Mouse (Mus musculus) limb, embryonic 14.5 days (tissue): ENCODE results near the gene Kif21b. TPM values are rescaled to one million over a fixed set of nuclear protein-coding genes. Genes with fewer than 3 reads are reported as not detected.

Experiments used
- ATAC-seq: fragments of 200-750 bp; cut with Nextera tagmentation; 2 replicates; pipeline ENCODE4 v1.8.0; 2017; ENCODE audit warnings: low read depth, moderate number of reproducible peaks, moderate TSS enrichment; ENCODE audit not compliant: low FRiP score
- DNase-seq: peaks from one replicate; pipeline ENCODE4 v3.0.0-alpha.2; 2015; ENCODE audit warnings: low spot score
- H3K27ac ChIP-seq: fragments of 300-500 bp; sonication (generic); replicated peaks from 2 replicates; pipeline ENCODE4 v1.5.1; 2014; ENCODE audit warnings: low read depth, mild to moderate bottlenecking, low read length, moderate library complexity, mixed read lengths
- H3K27me3 ChIP-seq: fragments of 300-500 bp; sonication (generic); 2 replicates; pipeline ENCODE4 v1.6.1; 2014; ENCODE audit warnings: low read length, mixed read lengths; ENCODE audit not compliant: control insufficient read depth, insufficient read depth
- H3K36me3 ChIP-seq: fragments of 300-500 bp; sonication (generic); 2 replicates; pipeline ENCODE4 v1.6.1; 2014; ENCODE audit warnings: mild to moderate bottlenecking, low read length, moderate library complexity, mixed read lengths; ENCODE audit not compliant: control insufficient read depth, insufficient read depth
- H3K4me1 ChIP-seq: fragments of 300-500 bp; sonication (generic); 2 replicates; pipeline ENCODE4 v1.6.1; 2014; ENCODE audit warnings: antibody characterized with exemption, low read length, mixed read lengths; ENCODE audit not compliant: control insufficient read depth, insufficient read depth
- H3K4me2 ChIP-seq: fragments of 300-500 bp; sonication (generic); replicated peaks from 2 replicates; pipeline ENCODE4 v1.6.1; 2014; ENCODE audit warnings: low read depth, mild to moderate bottlenecking, low read length, moderate library complexity; ENCODE audit not compliant: severe bottlenecking
- H3K4me3 ChIP-seq: fragments of 300-500 bp; sonication (generic); replicated peaks from 2 replicates; pipeline ENCODE4 v1.5.1; 2014; ENCODE audit warnings: low read length
- H3K9ac ChIP-seq: fragments of 300-500 bp; sonication (generic); 2 replicates; pipeline ENCODE4 v1.6.1; 2014; ENCODE audit warnings: mild to moderate bottlenecking, low read depth, low read length, moderate library complexity; ENCODE audit not compliant: severe bottlenecking
- H3K9me3 ChIP-seq: fragments of 300-500 bp; sonication (generic); 2 replicates; pipeline ENCODE4 v1.6.1; 2016; ENCODE audit warnings: low read length; ENCODE audit not compliant: control insufficient read depth
- POLR2A ChIP-seq: fragments of 200-500 bp; IDR thresholded peaks from 2 replicates; pipeline ENCODE4 v1.8.0; 2012; ENCODE audit warnings: inconsistent platforms, mild to moderate bottlenecking, moderate library complexity, borderline replicate concordance; ENCODE audit not compliant: insufficient read depth, insufficient read length; ENCODE audit errors: extremely low read depth
- WGBS: fragments of 180-500 bp; shearing (Covaris S2); extraction: QIAGEN DNeasy Blood & Tissue Kit; methylation state at CpG from one replicate; pipeline ENCODE4 v1.1.7; 2014; 5-methylcytosine and 5-hydroxymethylcytosine counted together
- polyA plus RNA-seq, 2 experiments: library from polyadenylated mRNA; depleted of rRNA in 1 of 2; stranded (reverse) in 1 of 2; unstranded in 1 of 2; fragments of >200 nt; fragmentation: Nextera tagmentation in 1 of 2; extraction: Ambion mirVana in 1 of 2; gene quantifications; 2 replicates each; pipeline versions ENCODE4 v1.2.1 to v1.2.3; 2012 to 2014

Gene Kif21b
- polyA plus RNA-seq, 2 experiments = 3.6 to 10.9 TPM

DNA sequence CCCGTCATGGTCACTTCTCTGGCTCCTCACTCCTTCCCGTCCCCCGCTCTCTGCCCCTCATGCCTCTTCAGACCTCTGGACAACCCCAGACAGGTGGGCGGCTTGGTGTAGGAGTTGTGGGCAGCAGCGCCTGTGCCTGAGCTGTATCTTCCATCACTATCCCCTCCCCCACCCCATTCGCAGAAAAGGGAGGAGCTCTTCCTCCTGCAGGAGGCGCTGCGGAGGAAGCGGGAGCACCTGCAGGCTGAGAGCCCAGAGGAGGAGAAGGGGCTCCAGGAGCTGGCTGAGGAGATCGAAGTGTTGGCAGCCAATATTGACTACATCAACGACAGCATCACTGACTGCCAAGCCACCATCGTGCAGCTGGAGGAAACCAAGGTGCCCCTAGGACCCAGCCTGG lies 28.6 kb downstream of the Kif21b start:
- no peak for DNase-seq
- H3K27me3 ChIP-seq = no peaks in the 10 kb centered on the region
- no peaks in the 10 kb centered on the region for H3K9me3 ChIP-seq
- H3K9ac ChIP-seq = no peak overlapping the region
- WGBS = 52% methylated on average over 12 of the region's 12 CpGs
- H3K27ac ChIP-seq = no peak overlapping the region
- no peak overlapping the region for H3K4me3 ChIP-seq
- no peak for ATAC-seq
- H3K36me3 ChIP-seq = peaks cover 70% of the 10 kb centered on the region
- no peak for TF ChIP-seq POLR2A
- no peaks in the 10 kb centered on the region for H3K4me1 ChIP-seq
- no peak overlapping the region for H3K4me2 ChIP-seq

- Histone ChIP-seq H3K27ac (no peak overlapping the region), H3K27me3 (no peaks in the 10 kb centered on the region), H3K4me1 (no peaks in the 10 kb centered on the region), H3K4me3 (no peak overlapping the region), H3K4me2 (no peak overlapping the region), H3K9ac (no peak overlapping the region), H3K9me3 (no peaks in the 10 kb centered on the region), H3K36me3 (peaks cover 72% of the 10 kb centered on the region)
- WGBS = 90% methylated on average over 12 of the region's 12 CpGs
- DNase-seq (no peak), ATAC-seq (no peak)
- no peak for TF ChIP-seq POLR2A
Measured at GRCm38 (mm10) chr1:136160297-136160696, 29.1 kb downstream of the Kif21b start.

DNA sequence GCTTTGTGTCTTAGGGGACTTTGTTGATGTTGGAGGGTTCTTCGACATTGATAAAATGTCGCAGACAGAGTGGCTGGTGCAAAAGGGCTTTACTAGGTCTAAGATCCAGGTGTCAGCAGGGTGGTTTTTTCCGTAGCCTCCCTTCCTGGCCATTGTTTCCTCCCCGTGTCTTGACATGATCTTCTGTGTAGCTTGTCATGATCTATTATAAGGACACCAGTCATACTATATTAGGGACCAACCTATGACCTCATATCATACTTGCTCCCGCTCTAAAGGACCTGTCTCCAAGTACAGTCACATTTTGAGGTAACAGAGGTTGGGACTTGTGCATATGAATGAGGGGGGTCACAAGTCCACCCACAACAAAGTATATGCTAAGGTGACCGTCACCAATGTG lies 29.7 kb downstream of the Kif21b start:
- DNase-seq = no peak
- Histone ChIP-seq H3K27ac (no peak overlapping the region), H3K36me3 (peaks cover 74% of the 10 kb centered on the region), H3K4me1 (no peaks in the 10 kb centered on the region), H3K4me3 (no peak overlapping the region), H3K4me2 (no peak overlapping the region), H3K9me3 (no peaks in the 10 kb centered on the region), H3K9ac (no peak overlapping the region), H3K27me3 (no peaks in the 10 kb centered on the region)
- no peak for TF ChIP-seq POLR2A
- WGBS = 96% methylated on average over 6 of the region's 6 CpGs
- no peak for ATAC-seq

- ATAC-seq (no peak), DNase-seq (no peak)
- Histone ChIP-seq H3K9ac (no peak overlapping the region), H3K4me2 (no peak overlapping the region), H3K9me3 (no peaks in the 10 kb centered on the region), H3K36me3 (peaks cover 72% of the 10 kb centered on the region), H3K27ac (no peak overlapping the region), H3K4me1 (no peaks in the 10 kb centered on the region), H3K4me3 (no peak overlapping the region), H3K27me3 (no peaks in the 10 kb centered on the region)
- 92% methylated on average over 7 of the region's 7 CpGs for WGBS
- no peak for TF ChIP-seq POLR2A
Measured at GRCm38 (mm10) chr1:136161333-136161921, 30.2 kb downstream of the Kif21b start.

DNA sequence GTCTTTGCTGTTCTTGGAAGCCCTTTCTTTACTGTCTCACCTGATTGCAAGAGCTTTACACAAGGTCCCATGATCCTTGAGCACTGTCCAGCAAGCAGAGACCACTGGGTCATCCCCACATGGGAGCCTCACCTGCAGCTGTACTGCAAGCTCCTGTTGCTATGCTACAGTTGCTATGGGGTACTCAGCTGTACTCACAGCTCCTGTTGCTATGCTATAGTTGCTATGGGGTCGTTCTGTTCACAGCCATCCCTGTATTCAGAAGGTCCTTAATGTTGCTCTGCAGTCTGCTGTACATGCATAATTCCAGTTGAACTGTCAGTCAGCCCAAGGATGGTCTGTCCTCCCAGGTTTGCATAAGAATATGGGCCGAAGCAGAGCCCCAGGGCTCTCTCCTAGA lies 34.2 kb downstream of the Kif21b start:
- H3K36me3 ChIP-seq = peaks cover 46% of the 10 kb centered on the region
- H3K4me3 ChIP-seq = no peak overlapping the region
- ATAC-seq = no peak
- 78% methylated on average over 2 of the region's 2 CpGs for WGBS
- no peak overlapping the region for H3K4me2 ChIP-seq
- no peaks in the 10 kb centered on the region for H3K27me3 ChIP-seq
- no peak overlapping the region for H3K9ac ChIP-seq
- H3K4me1 ChIP-seq = no peaks in the 10 kb centered on the region
- no peaks in the 10 kb centered on the region for H3K9me3 ChIP-seq
- no peak for DNase-seq
- TF ChIP-seq POLR2A = no peak
- no peak overlapping the region for H3K27ac ChIP-seq

DNA sequence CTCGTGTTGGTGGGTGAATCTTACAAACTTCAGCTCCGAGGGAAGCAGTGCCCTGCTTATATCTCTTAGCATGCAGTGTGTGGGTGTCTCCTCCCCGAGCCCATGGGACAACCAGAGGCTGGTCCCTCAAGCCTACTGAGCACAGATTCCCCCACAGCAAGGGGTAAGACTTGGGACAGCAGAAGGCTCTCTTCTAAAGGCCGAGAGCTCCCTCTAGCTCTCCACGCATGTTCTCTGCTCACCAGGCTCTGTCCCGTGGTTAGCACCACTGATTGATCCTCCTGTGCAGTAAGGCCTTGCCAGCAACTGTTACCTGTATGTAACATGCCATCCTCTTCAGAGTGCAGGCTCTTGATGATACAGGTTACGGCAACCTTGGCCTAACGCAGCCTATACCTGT lies 36.5 kb downstream of the Kif21b start:
- ATAC-seq (no peak), DNase-seq (no peak)
- WGBS = 75% methylated on average over 8 of the region's 8 CpGs
- Histone ChIP-seq H3K4me2 (no peak overlapping the region), H3K9me3 (no peaks in the 10 kb centered on the region), H3K4me3 (no peak overlapping the region), H3K9ac (no peak overlapping the region), H3K27ac (no peak overlapping the region), H3K36me3 (peaks cover 48% of the 10 kb centered on the region), H3K27me3 (no peaks in the 10 kb centered on the region), H3K4me1 (no peaks in the 10 kb centered on the region)
- TF ChIP-seq POLR2A = no peak
